Mouse (Mus musculus) thymus, postnatal 4 days (tissue): Measurements from ENCODE around the gene Slc34a2.
A peak's percentile ranks its signal among the peaks of the same experiment; 100 is the strongest.

Experiments
- DNase-seq: peaks from one replicate; pipeline ENCODE4 v3.0.0; 2021

Slc34a2 gene

DNA sequence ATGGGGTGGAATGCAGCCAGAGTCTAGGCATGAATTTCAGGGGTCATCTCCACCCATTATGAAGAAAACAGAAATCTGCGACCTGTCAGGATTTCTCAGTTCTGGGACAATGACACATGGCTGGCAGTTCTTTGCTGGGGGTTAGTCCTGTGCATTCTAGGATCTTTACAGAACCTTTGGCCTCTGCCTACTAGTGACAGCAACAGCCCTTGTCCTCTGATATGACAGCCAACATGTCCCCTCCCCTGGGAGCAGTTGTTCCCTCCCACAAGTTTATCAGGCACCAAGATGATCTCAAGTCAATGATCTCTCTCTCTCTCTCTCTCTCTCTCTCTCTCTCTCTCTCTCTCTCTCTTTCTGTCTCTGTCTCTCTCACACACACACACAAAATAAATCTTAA, 6.5 kb upstream of the Slc34a2 start:
- DNase-seq: no peak

DNA sequence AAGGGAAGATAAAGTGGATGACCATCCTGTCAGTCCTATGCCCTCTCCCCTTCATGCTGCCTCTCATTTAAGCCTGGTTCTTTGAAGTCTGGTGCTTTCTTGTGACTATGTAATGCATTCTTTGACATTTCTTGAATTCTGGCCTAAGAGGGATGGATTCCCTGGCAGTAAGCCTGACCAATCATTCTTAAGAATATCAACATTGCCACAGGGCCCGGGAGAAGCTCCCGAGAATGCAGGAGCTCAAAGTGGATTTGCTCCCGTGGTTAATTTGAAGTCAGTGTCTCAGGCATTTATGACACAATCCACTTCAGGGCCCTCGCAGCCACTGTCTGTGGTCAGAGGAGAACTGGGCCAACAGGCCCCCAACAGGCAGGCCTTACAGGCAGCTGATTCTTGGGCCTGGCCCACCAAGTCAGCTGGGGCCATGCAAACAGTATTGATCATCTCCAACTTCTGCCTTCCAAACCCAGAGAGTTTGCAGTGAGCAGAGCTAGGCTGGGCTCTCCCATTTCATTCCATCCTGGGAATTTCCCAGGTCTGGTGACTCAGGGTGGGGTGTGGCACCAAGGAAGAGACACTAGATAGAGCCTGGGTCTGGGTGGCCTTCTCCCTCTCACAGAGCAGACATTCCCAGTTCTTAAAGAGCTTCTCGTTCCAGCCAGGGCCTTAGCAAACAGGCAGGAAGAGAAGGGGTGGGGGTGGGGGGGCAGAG, 4.3 kb downstream of the Slc34a2 start:
- no peak for DNase-seq

DNA sequence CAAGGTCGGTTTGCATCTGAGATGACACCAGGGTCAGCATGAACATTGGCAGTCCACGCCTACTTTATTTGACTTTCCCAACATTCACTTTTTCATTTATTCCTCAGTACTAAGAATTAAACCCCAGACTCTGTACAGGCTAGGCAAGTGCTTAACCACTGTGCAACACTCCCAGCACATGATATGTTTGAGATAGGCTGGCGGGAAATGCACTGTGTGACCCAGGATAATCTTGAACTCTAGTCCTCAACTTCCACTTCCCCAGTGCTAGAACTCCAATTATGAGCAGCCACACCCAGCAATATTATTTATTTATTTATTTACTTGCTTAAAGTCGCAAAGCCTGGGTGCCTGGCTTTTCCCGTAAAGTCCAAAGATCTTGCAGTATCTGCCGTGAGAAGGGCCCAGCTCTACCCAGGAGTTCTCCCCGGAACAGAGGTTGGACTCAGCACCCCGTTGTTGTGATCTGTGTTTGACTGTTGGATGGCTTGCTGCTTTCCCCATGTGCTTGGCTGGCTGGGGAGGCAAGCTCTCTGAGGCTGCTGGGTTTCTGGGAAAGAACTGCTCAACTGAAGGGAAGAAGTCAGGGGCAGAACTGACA, 5.0 kb downstream of the Slc34a2 start:
- no peak for DNase-seq

DNA sequence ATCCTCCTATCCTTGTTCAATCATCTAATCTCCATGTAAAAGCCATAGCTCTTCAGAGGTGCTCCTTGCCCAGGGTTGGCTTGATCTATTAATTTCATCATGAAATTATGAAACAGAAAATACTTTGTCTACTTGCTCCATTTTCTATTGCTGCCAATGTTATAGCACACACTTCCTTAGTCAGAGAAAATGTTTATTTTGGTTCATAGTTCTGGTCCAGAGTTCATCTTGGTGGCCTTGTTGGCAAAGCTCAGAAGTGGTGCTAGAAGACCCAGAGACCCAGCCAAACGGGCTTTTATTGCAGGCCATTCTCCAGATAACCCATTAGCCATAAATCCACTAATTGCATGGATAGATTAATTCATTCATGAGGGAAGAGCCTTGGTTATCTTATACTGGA, 5.8 kb downstream of the Slc34a2 start:
- DNase-seq: no peak

DNA sequence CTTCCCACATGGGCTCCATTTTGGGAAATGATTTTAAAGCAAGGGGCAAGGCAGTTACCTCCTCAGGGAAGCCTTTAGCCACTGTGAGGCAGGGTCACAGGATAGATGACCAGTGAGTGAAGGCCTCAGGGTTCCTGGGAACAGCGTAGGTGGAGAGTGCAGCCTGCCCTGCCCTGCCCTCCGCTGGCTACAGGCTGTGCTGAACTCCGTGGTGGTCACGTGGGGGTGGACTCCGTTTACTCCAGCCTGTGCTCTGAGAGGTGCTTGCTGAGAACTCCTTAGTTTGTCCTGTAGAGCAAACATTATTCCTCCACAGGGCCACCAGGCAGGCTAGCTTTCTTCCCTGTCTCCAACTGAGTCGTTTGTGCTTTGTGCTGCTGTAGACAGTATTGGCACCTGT, 10.1 kb downstream of the Slc34a2 start:
- no peak for DNase-seq

DNA sequence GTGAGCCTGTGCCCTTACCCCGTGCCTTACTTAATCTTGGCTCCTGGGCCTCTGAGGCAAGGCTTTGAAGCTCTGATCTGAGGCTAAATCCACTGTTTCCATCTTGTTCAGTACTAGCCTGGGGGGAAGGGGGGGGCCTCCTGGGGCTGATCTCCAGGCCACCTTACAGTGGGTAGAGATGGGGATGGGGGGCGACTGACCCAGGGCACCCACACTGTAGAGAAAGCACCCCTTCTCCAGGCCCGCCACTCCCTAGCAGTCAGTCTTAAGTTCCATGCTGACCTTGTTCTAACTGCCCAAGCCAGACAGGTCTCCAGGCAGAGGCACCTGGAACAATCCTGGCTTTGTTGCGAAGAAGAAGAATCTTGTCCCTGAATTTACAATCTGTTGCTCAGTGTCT, 10.7 kb downstream of the Slc34a2 start:
- DNase-seq: no peak

DNA sequence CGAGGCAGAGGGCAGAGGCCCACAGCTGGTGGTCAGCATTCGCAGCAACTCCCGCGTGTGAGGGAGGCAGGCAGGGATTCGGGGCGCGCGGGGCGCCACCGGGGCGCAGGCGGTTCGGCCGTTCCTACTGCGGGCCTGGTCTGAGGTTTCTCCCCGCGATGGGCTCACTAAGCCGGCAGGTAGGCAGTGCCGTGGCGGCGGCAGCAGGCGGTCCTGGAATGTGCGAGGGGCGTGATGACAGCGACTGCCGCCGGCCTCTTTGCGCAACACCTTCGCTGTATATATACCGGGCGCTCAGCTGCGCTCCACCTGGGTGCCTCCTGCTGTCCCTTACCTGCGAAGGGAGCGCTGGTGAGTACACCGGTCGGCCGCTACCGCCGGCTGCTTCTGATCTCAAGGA, 11.2 kb downstream of the Slc34a2 start:
- DNase-seq: peak; percentile 29

DNA sequence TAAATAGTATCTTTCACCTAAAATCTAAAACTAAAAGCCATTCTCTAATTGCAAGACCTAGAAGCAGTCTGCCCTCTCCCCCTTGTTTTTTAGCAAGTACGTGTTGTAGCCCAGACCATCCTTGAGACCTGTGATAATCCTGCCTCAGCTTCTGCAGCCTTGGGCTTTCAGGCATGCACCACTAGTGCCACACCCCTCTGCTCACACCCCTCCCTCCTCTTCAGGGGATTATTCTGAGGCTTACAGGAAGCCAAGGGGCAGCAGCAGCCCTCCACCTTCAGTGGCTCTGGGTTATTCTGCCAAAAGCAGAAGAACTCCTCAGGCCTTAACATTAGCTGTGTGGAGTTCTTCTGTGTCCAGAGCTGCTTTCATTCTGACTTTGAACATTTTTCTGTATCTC, 13.1 kb downstream of the Slc34a2 start:
- no peak for DNase-seq

DNA sequence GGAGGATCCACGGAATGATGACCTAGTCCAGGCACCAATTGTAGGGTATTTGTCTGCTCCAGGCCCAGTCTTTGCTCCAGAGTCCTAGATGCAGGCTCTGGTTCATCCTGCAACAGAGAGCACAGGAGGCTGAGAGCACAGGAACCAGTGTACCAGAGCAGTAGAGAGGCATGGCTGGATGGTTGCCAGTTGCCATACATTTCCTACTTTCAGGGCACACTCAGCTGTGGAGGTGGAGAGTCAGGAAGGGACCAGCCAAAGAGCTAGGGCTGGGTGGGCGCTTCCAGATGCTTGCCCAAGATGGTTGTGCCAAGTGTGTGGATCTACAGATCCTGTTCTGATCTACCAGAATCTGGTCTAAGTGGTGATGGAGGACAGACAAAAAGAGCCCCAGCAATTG, 15.4 kb downstream of the Slc34a2 start:
- DNase-seq: no peak

DNA sequence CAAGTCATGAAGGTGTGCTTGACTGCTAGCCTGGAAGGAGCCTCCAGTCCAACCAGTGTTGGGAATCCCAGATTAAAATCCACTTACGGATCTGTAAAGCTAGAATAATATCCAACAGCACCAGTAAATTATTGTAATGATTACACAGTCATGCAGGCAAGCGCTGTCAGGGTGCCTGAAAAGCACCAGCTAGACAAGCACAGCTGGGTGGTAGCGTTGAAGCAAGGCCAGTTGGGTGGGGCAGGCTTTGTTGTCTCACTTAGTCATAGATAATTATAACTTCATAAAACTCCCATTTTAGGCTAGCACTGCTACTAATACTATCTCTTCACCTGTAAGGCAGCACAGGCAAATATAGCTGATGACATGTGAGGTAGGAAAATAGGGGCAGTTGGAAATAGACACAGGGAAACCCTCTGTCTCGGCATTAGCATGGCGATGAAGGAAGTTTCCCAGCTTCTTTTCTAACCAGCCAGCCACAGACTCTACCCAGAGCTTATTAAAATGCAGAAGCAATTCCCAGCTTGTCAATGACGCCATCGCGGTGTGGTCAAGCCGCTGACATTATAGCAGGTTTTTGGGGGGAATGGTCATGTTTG, 23.8 kb downstream of the Slc34a2 start:
- no peak for DNase-seq

DNA sequence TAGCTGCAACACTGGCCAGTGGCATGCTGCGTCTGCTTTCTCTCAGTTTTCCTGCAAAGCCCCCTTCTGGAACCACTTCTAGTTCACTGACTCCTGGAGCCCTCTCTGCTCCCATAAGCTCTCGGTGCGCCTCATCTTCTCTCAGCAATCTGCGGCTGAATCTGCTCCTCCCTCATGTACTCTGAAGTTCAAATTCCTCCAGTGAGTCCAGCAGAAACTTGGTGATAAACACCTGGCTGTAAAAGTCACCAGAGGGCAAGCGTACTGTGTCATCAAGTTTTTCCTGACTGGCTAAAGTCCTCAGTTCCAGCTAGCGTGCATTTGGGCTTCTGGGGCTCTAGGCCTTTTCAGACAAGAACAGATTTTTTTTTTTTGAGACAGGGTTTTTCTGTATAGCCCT, 36.7 kb downstream of the Slc34a2 start:
- no peak for DNase-seq

DNA sequence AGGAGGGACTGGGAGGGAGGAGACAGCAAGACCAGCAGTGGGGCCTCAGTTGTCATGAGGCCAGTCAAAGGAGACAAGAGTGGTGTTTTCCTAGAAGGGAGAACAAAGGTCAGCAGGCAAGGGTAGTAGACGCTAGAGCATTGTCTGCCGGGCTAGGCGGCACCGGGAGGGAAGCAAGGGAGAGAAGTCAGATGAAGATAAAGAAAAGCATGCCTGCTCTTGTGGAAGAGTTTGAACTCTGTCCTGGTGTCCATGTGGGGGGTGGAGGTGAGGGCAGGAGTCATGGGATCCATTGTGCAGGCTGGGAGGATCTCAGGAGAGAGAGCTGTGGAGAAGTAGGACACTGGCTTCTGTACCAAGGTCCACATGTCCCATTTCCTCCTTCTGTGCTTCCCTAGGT, 40.6 kb downstream of the Slc34a2 start:
- DNase-seq: no peak

DNA sequence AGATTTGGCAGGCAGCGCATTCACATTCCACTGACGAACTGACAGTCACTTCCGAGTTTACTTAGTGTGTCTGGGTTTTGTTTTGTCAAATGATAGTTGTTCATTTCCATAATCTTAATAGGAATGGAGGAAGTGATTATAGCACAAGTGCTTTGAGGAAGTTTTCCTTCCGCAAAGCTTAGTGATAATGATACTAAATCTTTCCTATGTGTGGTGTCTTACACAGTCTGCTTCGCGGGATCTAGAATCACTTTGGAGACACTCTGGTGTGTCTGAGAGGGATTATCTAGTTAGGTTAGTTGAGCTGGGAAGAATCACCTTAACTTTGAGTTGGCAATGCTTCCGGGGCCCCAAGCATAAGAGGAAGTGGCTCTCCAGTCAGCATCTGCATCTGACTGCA, 49.6 kb downstream of the Slc34a2 start:
- no peak for DNase-seq

DNA sequence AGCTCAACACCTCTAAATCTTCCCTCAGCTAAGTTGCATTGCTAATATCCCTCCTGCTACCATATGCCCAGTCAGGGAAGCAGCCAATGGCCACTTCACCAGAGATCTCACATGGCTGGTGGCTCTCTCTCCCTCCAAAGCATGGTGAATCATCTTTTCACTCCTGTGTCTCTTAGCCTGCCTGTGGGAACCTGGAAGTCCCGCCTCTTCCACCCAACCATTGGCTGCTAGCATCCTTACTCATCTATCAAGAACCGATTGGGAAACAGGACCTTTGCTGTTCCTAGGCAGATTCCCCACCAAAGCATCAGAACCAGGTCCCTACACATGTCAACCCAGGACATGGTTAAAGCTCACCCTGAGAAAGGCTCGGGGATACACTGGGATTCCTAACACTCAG, 53.5 kb downstream of the Slc34a2 start:
- no peak for DNase-seq

DNA sequence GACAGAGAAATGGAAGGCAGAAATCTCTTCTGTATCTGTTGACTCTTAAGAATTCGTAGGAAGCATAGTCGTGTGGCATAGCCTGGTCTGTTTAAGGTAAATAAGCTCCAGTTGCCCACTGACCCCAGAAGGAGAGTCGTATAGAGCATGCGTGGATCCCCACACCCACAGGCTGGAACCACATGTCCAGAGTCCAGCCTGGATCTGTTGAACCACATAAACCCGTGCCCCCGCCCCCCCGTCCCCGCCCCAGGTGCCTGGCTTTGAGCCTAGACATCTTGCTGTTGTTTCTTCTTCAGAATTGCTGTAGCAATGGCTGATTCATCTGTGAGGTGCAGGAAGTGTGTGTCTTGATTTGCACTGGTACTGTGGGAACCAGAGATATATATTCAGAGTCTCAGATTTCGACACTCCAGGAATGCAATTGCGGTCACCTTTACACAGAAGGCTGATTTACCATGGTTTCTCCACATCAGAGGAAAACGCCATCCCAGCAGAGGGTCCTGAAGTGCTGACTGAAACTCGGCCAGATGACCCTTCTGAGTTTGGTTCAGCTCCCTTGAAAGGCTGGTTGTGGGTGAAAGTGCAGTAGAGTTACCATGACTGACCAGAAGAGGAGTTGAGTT, 64.1 kb downstream of the Slc34a2 start:
- no peak for DNase-seq

DNA sequence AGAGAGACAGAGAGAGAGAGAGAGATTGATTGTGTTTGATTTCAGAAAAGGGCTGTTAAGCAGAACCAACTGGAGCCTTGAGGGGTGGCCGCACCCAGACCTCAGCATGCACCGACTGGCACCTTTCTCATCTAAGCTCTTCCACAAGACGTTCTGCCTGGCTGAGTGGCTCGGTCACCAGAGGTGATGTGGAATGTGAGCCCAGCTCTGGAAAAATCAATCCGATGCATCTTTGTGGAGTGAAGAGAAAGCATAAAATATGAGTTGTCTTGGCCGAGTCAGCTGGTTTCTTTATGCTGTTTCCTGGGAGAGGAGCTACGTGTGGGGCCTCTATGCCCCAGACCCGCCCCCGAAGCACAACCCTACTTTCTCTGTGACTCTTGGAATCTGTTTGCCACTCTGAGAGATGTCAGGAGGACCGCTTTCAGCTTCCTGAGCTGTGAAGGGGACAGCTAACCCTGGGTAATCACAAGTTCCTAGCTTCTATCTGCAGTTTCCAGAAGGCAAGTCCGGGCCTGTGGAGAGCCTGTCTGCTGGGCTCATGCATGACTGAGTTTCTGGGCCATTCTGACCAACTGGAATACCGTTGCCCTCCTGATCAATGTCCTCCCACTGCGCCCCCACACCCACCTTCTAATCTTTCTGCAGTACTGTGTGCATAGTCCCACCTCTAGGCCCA, 66.4 kb downstream of the Slc34a2 start:
- no peak for DNase-seq

DNA sequence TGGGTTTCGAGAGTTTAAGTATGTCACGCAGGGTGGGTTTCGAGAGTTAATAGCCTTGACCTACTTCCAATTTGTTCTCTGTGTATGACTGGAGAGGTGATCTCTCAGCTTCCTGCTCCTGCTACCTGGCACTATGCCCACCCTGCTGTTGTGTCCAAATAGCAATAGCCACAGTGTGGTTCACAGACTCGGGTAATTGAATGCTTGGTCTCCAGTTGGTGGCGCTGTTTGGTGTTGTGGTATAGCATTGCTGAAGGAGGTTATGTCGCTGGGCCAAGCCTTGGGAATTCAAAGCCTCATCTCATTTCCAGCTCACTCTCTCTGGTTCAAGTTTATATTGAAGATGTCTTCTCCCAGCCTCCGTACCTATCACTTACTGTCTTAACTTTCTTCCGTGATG, 67.8 kb downstream of the Slc34a2 start:
- DNase-seq: peak; percentile 41

DNA sequence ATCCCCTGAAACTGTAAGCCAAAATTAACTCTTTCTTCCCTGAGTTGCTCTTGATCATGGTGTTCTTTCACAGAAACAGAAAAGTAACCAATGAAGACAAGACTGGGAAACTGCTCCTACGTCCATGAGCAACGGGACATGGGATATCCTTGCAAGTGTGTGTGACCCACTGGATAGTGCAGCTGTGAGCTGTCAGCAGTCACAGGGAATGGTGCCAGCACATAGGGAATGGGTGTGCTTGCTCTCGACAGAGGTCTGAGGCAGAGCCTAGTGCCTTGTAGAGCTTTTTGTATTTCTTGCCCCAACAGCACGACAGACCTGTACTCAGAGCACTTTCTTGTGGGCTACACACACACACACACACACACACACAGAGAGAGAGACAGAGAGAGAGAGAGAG, 68.2 kb downstream of the Slc34a2 start:
- no peak for DNase-seq

DNA sequence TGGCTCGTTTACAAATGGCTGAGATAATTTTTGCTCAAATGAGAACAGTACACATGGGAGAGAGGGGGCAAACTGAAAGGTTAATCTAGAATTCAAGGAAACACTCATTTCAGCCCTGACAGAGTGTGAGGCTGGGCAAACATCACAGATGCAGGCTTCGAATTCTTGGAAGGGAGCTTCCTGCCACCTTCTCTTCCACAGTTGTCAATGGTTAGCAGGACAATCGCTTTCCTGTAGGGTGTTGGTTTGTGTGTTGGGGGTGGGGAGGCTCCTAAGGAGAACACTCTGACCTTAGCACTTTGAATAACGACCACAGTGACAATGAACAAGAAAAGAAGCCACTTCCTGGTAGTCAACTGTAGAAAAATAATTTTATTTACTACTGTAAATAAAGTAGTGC, 68.8 kb downstream of the Slc34a2 start:
- no peak for DNase-seq

DNA sequence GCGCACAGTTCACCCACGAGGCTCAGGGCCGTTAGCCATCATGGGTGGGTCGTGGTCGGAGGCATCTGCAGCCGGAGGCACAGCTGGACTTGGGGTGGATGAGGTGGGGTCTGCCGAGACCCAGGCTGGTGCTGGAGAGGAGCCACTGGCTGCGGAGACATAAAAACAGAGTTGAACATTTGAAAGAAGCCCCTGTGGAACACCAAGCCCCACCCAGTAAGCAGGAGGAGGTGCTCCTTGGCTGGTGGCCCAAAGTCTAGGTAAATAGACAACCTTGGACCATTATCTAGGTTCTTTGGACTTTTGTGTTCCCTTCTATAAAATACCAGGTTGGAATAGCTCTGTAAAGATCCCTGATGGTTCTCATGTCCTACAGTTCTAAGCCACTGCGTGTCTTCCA, 70.1 kb downstream of the Slc34a2 start:
- DNase-seq: no peak

DNA sequence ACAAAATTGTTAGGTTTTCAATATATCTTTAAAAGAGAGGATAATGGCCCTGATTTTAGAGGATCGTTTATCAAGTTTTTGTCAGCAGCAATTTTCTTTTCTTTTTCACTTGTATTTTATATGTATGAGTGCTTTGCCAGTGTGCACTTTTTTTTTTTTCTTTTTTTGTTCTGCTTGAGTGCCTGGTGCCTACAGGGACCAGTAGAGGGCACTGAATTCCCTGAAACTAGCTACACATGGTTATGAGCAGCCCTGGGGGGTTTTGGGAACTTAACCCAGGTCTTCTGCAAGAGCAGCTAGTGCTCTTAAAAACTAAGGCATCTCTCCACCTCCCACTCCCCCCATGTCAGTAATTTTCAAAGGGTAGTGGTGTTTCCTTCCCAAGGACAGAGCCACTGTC, 70.8 kb downstream of the Slc34a2 start:
- no peak for DNase-seq

DNA sequence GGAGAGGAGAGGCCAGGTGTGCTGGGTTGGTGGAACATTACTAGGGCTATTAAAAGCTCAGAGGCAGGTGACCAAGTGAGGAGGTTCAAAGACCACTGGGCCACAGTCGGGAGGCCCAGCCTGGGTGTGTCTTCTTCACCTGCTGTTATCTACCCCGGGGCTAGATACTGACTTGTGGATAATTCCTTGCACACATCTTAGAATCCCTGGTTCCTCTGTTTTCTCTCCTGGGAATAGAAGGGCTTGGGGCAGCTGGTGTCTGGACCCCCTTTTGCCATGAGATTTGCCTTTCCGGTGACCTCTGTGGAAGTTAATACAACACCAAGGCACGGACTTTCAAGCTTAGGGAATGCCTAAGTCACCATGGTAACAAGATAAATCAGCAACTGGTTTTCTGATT, 72.3 kb downstream of the Slc34a2 start:
- DNase-seq: no peak

DNA sequence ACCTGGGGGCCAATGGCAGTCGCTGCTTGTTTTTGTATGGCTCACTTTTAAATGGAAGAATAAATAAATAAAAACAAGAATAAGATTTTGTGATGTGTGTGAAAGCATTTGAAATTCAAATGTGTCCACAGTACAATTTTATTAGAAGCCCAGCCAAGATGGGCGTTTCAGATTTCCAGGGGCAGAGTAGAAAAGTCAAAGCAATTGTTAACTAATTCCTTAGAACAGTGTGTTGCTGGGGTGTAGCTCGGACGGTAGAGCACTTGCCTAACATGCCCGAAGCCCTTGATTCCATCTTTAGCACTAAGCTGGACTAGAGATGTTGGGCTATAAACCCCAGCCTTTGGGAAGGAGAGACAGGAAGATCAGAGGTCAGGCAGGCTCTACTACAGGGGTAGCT, 73.2 kb downstream of the Slc34a2 start:
- DNase-seq: no peak

DNA sequence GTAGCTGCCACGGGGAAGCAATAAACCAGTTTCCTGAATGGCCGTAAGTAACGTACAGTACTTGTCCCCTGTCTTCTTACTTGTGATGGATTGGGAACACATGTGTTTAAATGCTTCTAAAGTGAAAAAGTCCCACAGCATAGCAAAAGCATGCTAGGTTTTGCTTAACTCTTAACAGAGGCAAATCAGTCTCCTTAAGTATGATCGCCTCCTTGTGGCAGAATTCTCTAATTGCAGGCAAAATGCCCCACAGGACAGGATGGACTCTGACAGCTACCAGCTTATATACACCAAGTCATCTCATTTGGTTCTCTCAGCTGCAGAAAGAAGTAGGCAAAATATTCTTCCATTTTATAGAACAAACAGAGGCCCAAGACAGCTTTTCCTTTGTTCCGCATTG, 75.1 kb downstream of the Slc34a2 start:
- no peak for DNase-seq
